Mouse (Mus musculus): ENCODE data around the gene Il1rn. TPM values are rescaled to one million over a fixed set of nuclear protein-coding genes. Genes with fewer than 3 reads are reported as not detected.

The Il1rn gene
- polyA plus RNA-seq (2015; fragmentation: Nextera tagmentation; extraction: Ambion mirVana), result 0.80 TPM in 1 of 2 replicates, not detected in the other

DNA sequence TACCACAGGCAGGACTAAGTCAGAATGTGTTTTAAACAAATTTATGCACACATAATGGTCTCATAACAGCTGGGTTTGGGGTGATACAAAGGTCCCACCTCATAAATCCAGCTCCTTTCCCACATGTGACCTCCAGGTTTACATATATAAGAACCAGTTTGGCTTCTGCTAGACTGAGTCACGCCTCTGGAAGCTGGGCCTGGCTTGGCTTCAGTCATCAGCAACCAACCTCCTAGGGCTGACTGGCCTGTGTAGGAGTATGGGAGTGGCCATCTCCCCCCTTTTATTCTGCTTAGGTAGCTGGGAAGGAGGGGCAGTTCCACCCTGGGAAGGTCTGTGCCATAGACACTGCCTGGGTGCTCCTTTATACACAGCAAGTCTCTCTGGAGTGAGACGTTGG, at the start of gene Il1rn:
Gene Il1rn (plus strand): TSS at position 309 of the 400 bp plus-strand sequence.
- ATAC-seq (ENCODE audit: low FRiP score, low read depth), result no peak
- Histone ChIP-seq H3K9ac (no peak within 1 kb of the TSS), H3K27me3 (no peaks in the 10 kb centered on the region), H3K36me3 (no peaks in the 10 kb centered on the region), H3K4me2 (no peak within 1 kb of the TSS), H3K4me1 (replicated peaks) (no peaks in the 10 kb centered on the region), H3K9me3 (no peaks in the 10 kb centered on the region), H3K27ac (replicated peaks) (no peak within 1 kb of the TSS), H3K4me3 (no peak within 1 kb of the TSS)
- WGBS, result 81% methylated on average over 2 of the region's 2 CpGs

DNA sequence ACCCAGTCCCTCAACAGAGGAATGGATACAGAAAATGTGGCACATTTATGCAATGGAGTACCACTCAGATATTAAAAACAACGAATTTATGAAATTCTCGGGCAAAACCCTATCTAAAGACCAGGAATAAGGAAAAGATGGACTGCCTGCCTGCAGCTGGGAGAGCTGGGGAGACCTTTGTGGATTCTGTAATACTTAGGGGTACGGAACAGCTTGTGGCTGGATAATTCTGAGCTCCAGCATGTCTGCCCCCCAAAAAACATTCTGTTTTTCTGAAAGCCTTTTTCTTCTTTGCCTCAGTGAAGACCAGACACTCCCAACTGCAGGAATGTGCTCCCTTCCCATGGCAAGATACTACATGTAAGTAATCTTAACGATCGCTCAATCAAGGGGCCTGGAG, 45.8 kb upstream of the Il1rn start, which contains the start of gene Il1f10:
Gene Il1f10 (plus strand): TSS at position 301 of the 400 bp plus-strand sequence.
- Histone ChIP-seq H3K27ac (replicated peaks) (no peak within 1 kb of the TSS), H3K4me1 (replicated peaks) (no peaks in the 10 kb centered on the region), H3K4me2 (no peak within 1 kb of the TSS), H3K36me3 (no peaks in the 10 kb centered on the region), H3K27me3 (no peaks in the 10 kb centered on the region), H3K9ac (no peak within 1 kb of the TSS), H3K4me3 (no peak within 1 kb of the TSS), H3K9me3 (no peaks in the 10 kb centered on the region)
- no peak for ATAC-seq (ENCODE audit: low FRiP score, low read depth)
- WGBS, result 84% methylated on average over 5 of the region's 5 CpGs

DNA sequence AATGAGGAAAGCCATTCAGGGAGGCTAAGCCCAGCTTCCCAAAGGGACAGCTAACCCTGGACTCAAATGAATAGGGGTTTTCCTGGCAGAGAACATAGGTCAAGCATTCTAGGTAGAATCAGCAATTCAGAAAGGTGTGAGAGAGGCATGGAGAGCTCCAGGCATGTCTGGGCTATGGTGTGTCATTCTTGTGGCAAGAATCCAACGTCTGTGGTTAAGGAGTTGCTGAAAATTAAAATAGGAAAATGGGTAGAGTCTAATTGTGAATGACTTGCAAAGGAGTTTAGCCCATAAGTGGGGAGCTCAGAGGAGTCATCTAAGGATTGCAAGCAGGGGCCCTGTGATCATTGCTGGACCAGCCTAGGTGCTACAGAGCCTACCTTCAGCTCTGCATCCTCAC, 42.0 kb upstream of the Il1rn start:
- H3K4me1 ChIP-seq (replicated peaks), result no peaks in the 10 kb centered on the region
- no peak overlapping the region for H3K27ac ChIP-seq (replicated peaks)
- H3K27me3 ChIP-seq, result no peaks in the 10 kb centered on the region
- no peak overlapping the region for H3K9ac ChIP-seq
- no peak overlapping the region for H3K4me3 ChIP-seq
- no peak overlapping the region for H3K4me2 ChIP-seq
- H3K36me3 ChIP-seq, result no peaks in the 10 kb centered on the region
- 56% methylated on average over 1 of the region's 1 CpGs for WGBS
- ATAC-seq (ENCODE audit: low FRiP score, low read depth), result no peak
- no peaks in the 10 kb centered on the region for H3K9me3 ChIP-seq

DNA sequence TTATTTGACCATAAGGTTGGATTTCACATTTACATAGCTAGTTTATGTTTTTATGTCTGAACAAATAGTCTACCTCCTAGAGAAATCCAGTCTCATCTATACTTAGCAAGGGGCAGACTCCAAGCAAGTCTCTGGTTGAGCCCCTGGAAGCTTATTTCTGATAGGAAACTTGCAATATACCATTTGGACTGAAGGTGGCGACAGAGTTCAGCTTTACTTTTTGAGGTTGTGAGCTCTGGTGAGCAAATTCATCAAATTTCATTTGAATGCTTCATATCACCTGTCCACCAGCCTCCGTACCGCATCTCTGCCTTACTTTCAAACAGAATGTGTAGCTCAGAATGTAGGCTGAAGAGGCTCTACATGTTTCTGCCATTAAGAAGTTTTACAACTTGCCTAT, 39.8 kb upstream of the Il1rn start:
- H3K4me1 ChIP-seq (replicated peaks), result no peaks in the 10 kb centered on the region
- no peak overlapping the region for H3K4me2 ChIP-seq
- peak; percentile 71; the same call in 1 of the 2 replicates for ATAC-seq (ENCODE audit: low FRiP score, low read depth)
- no peaks in the 10 kb centered on the region for H3K27me3 ChIP-seq
- H3K36me3 ChIP-seq, result no peaks in the 10 kb centered on the region
- H3K4me3 ChIP-seq, result no peak overlapping the region
- no peak overlapping the region for H3K9ac ChIP-seq
- H3K9me3 ChIP-seq, result no peaks in the 10 kb centered on the region
- H3K27ac ChIP-seq (replicated peaks), result no peak overlapping the region
- 2% methylated on average over 3 of the region's 3 CpGs for WGBS

DNA sequence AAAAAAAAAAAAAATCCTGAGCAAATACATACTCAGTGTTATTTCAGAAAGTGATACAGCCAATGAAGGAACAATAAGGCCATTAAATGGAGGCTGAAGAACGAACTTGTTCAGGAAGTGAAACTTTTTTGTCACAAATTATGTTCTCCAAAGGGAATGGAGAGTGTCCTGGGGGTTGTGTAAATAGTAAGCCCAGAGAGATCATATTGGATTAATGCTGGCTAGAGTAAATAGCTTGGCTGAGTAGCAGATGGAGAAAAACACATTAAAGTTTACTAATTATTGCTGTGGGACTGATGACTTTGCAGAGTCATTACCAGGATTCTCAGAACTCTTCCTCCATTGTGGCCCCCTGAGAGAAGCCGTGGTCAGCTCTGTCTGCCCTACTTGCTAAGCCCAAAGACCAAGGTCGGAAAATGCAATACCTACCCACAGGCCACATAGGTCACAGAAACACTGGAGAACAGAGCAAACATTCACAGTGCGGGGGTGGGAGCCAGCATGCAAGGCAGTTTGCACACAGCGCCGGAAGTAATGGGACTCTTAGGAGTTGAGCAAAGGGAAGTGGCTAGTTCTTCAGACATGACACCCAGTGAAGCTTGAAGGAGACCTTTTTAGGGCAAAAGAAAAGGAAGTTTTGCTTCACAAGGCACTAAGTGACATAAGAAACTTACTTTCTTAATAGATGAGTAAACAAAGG, 25.2 kb upstream of the Il1rn start:
- no peak overlapping the region for H3K4me3 ChIP-seq
- no peaks in the 10 kb centered on the region for H3K9me3 ChIP-seq
- H3K27me3 ChIP-seq, result no peaks in the 10 kb centered on the region
- H3K9ac ChIP-seq, result no peak overlapping the region
- H3K4me1 ChIP-seq (replicated peaks), result no peaks in the 10 kb centered on the region
- no peaks in the 10 kb centered on the region for H3K36me3 ChIP-seq
- H3K4me2 ChIP-seq, result no peak overlapping the region
- WGBS, result 77% methylated on average over 6 of the region's 6 CpGs
- H3K27ac ChIP-seq (replicated peaks), result no peak overlapping the region
- no peak for ATAC-seq (ENCODE audit: low FRiP score, low read depth)

DNA sequence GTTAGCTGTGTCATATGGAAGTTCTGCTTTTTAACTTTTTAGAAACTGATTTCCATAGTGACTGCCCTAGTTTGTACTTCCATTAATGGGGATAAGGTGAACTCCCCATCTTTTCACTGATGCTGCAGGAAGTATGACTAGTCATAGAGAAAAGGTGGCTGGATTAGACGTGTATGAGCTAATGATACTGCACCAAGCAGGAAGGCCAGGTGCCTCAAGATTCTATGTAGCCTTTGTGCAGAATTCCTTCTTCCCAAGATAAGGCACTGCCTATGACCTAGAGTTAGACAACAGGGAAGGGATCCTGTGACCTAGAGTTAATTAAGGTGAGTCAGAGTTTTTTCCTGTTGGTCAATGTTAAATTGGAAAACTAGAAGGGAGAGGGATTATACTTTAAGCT, 19.7 kb upstream of the Il1rn start:
- no peak for ATAC-seq (ENCODE audit: low FRiP score, low read depth)
- 87% methylated on average over 1 of the region's 1 CpGs for WGBS

DNA sequence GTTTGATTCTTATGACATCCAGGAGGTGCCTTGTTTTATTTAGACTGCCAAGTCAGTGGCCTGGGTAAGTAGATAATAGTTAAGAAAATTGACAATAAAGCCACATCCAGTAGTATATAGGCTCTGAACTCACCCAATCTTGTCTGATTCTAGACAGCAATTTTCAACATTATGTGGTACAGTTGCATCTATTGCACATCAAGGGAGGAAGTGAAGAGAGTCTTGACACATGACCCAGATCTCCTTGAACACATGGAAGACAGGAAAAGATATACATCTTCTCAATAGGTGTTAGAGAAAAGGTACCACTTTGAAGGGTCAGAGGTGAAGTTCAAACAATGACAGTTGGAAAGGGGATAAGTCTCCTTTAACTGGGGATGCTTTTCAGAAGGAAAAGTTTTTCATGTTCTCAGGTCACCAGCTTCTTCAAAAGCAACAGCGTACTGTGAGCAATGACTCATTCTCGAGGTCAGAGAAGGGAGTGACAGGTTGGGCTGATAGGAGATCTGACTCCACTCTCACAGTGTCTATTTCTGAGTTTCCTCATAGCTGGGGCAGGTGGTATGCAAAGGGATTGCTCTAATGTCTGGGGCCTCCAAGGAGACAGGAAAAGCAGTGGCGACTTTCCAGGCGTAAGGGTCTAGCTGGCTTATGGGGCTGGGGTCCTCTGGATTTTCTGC, 18.6 kb upstream of the Il1rn start:
- no peak overlapping the region for H3K4me3 ChIP-seq
- no peaks in the 10 kb centered on the region for H3K9me3 ChIP-seq
- no peaks in the 10 kb centered on the region for H3K36me3 ChIP-seq
- no peak overlapping the region for H3K9ac ChIP-seq
- no peaks in the 10 kb centered on the region for H3K27me3 ChIP-seq
- no peak for ATAC-seq (ENCODE audit: low FRiP score, low read depth)
- H3K4me2 ChIP-seq, result no peak overlapping the region
- 88% methylated on average over 4 of the region's 4 CpGs for WGBS
- H3K4me1 ChIP-seq (replicated peaks), result no peaks in the 10 kb centered on the region
- H3K27ac ChIP-seq (replicated peaks), result no peak overlapping the region

More for the DNA sequence above, 19.7 kb upstream of the Il1rn start:
- Histone ChIP-seq H3K4me3 (no peak overlapping the region), H3K4me2 (no peak overlapping the region), H3K36me3 (no peaks in the 10 kb centered on the region), H3K27ac (replicated peaks) (no peak overlapping the region), H3K9me3 (no peaks in the 10 kb centered on the region), H3K4me1 (replicated peaks) (no peaks in the 10 kb centered on the region), H3K9ac (no peak overlapping the region), H3K27me3 (no peaks in the 10 kb centered on the region)

DNA sequence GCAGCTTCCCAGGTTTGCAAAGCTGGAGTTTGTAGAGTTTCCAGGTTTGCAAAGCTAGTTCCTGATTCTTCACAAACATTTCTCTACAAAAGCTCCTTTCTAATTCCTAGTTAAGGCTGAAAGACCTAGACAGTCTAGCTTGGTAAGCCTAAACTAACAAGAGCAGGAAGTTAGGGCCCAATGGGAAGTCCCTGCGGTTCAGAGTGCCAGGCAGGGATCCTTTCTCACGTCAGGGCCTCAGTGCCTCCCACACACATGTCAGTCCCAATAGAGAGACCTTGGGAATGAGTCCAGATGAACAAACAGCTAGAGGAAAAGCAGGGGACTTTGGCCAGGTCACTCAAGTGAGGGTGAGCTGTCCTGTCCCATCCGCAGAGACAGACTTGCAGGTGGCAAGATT, 1.3 kb upstream of the Il1rn start:
- Histone ChIP-seq H3K4me2 (no peak overlapping the region), H3K4me1 (replicated peaks) (no peaks in the 10 kb centered on the region), H3K9ac (no peak overlapping the region), H3K36me3 (no peaks in the 10 kb centered on the region), H3K9me3 (no peaks in the 10 kb centered on the region), H3K4me3 (no peak overlapping the region), H3K27ac (replicated peaks) (no peak overlapping the region), H3K27me3 (no peaks in the 10 kb centered on the region)
- WGBS, result 65% methylated on average over 3 of the region's 3 CpGs
- ATAC-seq (ENCODE audit: low FRiP score, low read depth), result no peak

DNA sequence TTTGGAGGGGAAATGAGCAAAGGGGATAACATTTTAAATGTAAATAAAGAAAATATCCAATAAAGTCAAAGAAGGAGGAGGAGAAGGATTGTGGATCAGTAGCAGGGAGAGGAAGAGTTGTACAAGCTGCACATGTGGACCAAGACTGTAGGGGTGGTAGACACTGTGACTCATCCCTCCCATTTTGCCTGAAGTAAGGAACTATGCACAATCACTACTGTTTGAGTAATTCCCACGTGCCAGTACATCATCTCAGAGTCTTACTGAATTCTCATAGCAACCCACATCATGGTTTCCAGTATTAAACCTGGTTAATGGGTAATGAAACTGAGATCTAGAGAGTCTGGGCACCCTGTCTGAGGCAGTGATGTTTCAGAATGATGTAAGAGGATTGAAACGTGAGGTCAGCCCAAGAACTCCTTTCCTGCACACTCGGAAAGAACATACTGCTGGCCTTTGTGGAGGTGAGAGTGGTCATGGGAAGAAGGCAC, 4.8 kb downstream of the Il1rn start:
- Histone ChIP-seq H3K36me3 (no peaks in the 10 kb centered on the region), H3K9me3 (no peaks in the 10 kb centered on the region), H3K4me2 (no peak overlapping the region), H3K27ac (replicated peaks) (no peak overlapping the region), H3K4me3 (no peak overlapping the region), H3K9ac (no peak overlapping the region), H3K4me1 (replicated peaks) (no peaks in the 10 kb centered on the region), H3K27me3 (no peaks in the 10 kb centered on the region)
- 79% methylated on average over 3 of the region's 3 CpGs for WGBS
- no peak for ATAC-seq (ENCODE audit: low FRiP score, low read depth)

DNA sequence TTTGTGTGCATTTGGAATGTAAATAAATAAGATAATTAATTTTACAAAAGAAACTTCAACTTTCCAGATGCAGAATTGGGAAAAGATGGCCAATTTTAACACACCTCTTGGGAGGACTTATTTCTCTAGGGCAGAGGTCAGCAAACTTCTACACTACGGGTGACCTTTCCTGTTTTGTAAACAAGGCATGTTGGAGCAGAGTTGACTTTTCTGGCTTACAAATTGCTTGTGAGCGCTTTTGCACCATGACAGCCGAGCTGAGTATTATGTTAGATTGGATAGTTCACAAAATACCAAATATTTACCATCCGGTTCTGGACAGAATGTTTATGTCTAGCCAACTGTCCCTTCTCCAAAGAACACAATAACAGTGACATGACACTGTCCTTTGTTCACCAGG, 8.0 kb downstream of the Il1rn start:
- 71% methylated on average over 4 of the region's 4 CpGs for WGBS
- Histone ChIP-seq H3K36me3 (no peaks in the 10 kb centered on the region), H3K4me2 (no peak overlapping the region), H3K27me3 (no peaks in the 10 kb centered on the region), H3K4me1 (replicated peaks) (no peaks in the 10 kb centered on the region), H3K4me3 (no peak overlapping the region), H3K27ac (replicated peaks) (no peak overlapping the region), H3K9ac (no peak overlapping the region), H3K9me3 (no peaks in the 10 kb centered on the region)
- no peak for ATAC-seq (ENCODE audit: low FRiP score, low read depth)

DNA sequence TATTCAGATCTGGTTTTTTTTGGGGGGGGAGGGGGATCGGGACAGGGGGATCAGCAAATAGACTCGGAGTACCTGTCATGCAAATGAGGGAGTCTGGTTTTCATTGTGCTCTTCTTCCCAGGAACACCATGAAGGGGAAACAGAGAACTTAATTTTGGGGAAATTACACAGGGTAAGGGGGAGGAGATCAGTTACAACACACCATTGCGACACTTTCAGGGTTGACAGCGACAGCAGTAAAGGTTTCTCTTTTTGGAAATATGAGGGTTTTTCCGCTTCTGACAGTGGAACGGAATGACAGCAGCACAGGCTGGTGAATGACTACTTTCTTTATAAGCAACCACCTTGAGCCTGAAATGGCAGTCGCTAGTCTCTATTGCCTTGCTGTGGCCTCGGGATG, 8.4 kb downstream of the Il1rn start:
- Histone ChIP-seq H3K27ac (replicated peaks) (no peak overlapping the region), H3K4me1 (replicated peaks) (no peaks in the 10 kb centered on the region), H3K27me3 (no peaks in the 10 kb centered on the region), H3K4me2 (no peak overlapping the region), H3K36me3 (no peaks in the 10 kb centered on the region), H3K4me3 (no peak overlapping the region), H3K9ac (no peak overlapping the region), H3K9me3 (no peaks in the 10 kb centered on the region)
- no peak for ATAC-seq (ENCODE audit: low FRiP score, low read depth)
- 71% methylated on average over 8 of the region's 8 CpGs for WGBS

DNA sequence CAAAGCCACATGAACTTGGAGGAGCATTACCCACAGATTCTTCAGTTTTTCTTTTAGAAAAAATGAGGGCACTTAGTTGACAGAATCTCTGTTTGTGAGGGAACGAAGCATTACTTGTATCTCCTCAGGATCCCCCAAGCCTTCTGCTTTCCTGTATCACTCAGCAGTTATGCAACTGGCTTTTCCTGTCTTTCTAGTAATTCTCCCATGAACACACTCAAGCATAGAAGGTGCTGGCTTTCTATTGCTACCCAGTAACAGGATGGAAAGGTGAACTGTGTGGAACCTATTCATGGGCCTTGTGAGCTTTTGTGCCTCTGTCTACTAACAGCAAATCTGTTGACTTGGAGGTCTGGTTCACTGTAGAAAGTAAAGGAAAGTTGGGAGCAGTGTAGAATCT, 11.3 kb downstream of the Il1rn start:
- H3K4me3 ChIP-seq, result no peak overlapping the region
- no peak for ATAC-seq (ENCODE audit: low FRiP score, low read depth)
- no peak overlapping the region for H3K9ac ChIP-seq
- no peaks in the 10 kb centered on the region for H3K9me3 ChIP-seq
- H3K27ac ChIP-seq (replicated peaks), result no peak overlapping the region
- H3K4me2 ChIP-seq, result no peak overlapping the region
- no peaks in the 10 kb centered on the region for H3K27me3 ChIP-seq
- no peaks in the 10 kb centered on the region for H3K36me3 ChIP-seq
- WGBS, result 85% methylated on average over 1 of the region's 1 CpGs
- no peaks in the 10 kb centered on the region for H3K4me1 ChIP-seq (replicated peaks)

Data from hindbrain, embryonic 15.5 days (tissue).